Mouse (Mus musculus) CH12.LX (cell line): ENCODE data around the gene March1.
A peak's percentile ranks its signal among the peaks of the same experiment; 100 is the strongest.

ENCODE experiments used
- CTCF ChIP-seq, 2 experiments: IDR thresholded peaks in 1 of 2; conservative IDR thresholded peaks in 1 of 2; 2 replicates each; pipeline ENCODE4 v1.5.1; 2011 to 2012; ENCODE audit warnings: low read depth in 2 of 2, low read length in 2 of 2, improper control_type of control experiment in 1 of 2, inconsistent platforms in 1 of 2, mild to moderate bottlenecking in 1 of 2, moderate library complexity in 1 of 2
- E2F4 ChIP-seq: IDR thresholded peaks from 2 replicates; pipeline ENCODE4 v1.6.1; 2011; ENCODE audit warnings: low read depth, low read length, improper control_type of control experiment; ENCODE audit not compliant: insufficient replicate concordance
- EP300 ChIP-seq: IDR thresholded peaks from 2 replicates; pipeline ENCODE4 v1.6.1; 2011; ENCODE audit warnings: low read length, improper control_type of control experiment
- HCFC1 ChIP-seq: IDR thresholded peaks from 2 replicates; pipeline ENCODE4 v1.6.1; 2012; ENCODE audit warnings: low read depth, mild to moderate bottlenecking, inconsistent platforms, low read length, improper control_type of control experiment
- MAFK ChIP-seq: IDR thresholded peaks from 2 replicates; pipeline ENCODE4 v1.6.1; 2011; ENCODE audit warnings: low read length, improper control_type of control experiment; ENCODE audit not compliant: insufficient replicate concordance
- MAZ ChIP-seq: IDR thresholded peaks from 2 replicates; pipeline ENCODE4 v1.6.1; 2012; ENCODE audit warnings: low read depth, mild to moderate bottlenecking, inconsistent platforms, low read length, improper control_type of control experiment, moderate library complexity
- NRF1 ChIP-seq: IDR thresholded peaks from 2 replicates; pipeline ENCODE4 v1.6.1; 2014; ENCODE audit warnings: low read depth, mild to moderate bottlenecking, inconsistent platforms, low read length, improper control_type of control experiment, moderate library complexity
- POLR2A ChIP-seq: IDR thresholded peaks from 2 replicates; pipeline ENCODE4 v1.6.1; 2011; ENCODE audit warnings: low read depth, mild to moderate bottlenecking, improper control_type of control experiment, low read length

DNA sequence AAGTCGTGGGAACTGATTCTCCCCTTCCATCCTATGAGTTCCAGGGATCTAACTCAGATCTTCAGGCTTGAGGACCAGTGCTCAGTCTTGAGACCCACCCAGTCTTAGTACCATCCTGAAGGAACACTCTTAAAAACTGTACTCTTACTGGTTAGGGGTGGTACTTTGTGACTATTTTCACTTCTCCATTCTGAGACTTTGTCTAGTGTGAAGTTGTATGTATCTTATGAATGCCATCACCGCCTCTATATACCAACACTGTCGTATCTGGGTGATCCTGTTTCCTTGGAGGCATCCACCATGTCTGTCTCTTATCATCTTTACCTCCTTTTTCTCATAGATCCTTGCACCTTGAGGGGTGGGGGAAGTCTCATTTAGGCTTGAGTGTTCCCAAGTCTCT is 714.5 kb downstream of the March1 start:
- no peak for TF ChIP-seq HCFC1
- TF ChIP-seq MAZ, result no peak
- TF ChIP-seq EP300, result 0 out of 2 replicates have a peak, but pooled peaks have one; percentile 23
- no peak for TF ChIP-seq CTCF (conservative IDR thresholded peaks at IDR 0.05 in 1 of 2, IDR thresholded peaks at IDR 0.05 in 1 of 2; ENCODE audit: low read depth in 2 of 2, low read length in 2 of 2)
- no peak for TF ChIP-seq E2F4
- TF ChIP-seq NRF1, result no peak
- no peak for TF ChIP-seq MAFK
- no peak for TF ChIP-seq POLR2A
